Mouse (Mus musculus): ENCODE measurements around the gene Pcgf3.
"Not testable (repeated sequence)": the region's sequence is repeated elsewhere in the genome, so short reads cannot be mapped to it uniquely, and the experiment has no call there.

The Pcgf3 gene

DNA sequence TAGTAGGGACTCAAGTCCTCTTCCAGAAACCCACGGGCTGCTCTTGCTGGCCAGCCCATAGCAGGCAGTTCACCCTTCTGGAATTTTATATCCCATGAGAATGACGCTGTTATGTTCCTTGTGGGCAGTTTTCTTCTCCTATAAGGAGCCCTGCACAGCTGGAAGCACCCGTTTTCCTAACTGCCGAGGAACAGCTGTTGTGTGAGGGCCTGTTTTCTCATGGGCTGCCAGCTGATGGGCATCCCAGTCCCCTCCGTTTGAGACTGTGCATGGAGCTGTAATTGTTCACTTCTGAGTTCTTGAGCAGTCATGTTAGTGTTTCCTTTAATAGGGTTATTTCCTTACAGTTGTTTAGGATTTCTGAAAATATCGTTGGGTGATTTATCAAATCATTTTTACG, 8.6 kb downstream of the Pcgf3 start:
- no peak for DNase-seq (ENCODE audit: low spot score)

DNA sequence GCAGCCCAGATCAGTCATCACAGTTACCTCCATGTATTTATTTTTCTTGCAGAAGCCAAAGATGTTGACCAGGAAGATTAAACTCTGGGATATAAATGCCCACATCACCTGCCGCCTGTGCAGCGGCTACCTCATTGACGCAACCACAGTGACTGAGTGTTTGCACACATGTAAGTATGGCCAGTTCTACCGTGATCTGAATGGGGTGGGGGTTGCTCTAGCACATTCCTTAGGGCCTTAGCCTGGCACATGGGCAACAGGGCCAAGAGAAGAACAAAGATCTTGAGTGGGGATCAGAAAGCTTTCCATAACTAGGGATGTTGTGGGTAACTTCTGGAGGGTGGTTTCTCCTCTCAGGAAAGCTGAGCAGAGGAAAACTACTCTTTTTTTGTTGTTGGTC, 12.7 kb downstream of the Pcgf3 start:
- DNase-seq (ENCODE audit: low spot score) = no peak

DNA sequence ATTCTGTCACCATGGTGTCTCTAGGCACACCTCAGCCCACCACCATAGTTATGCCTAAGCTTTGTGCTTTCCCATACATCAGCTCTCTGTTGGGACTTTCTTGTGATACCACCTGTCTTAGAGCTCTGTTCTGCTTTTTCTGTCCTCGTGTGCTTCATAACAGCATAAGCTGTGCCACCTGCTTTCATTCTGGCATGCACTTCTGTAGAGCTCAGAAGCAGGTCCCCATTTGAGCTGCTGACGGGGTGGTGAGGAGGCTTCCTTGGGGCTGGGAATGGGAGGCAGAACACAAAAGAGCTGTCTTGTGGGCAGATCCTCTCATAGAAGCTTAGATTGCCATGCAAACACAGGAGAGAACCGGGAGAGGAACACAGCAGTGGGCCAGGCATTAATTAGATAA, 14.9 kb downstream of the Pcgf3 start:
- DNase-seq (ENCODE audit: low spot score) = no peak

GRCm38 (mm10) chr5:108483006-108483405, 22.0 kb downstream of the Pcgf3 start:
- DNase-seq (ENCODE audit: low spot score) = no peak

DNA sequence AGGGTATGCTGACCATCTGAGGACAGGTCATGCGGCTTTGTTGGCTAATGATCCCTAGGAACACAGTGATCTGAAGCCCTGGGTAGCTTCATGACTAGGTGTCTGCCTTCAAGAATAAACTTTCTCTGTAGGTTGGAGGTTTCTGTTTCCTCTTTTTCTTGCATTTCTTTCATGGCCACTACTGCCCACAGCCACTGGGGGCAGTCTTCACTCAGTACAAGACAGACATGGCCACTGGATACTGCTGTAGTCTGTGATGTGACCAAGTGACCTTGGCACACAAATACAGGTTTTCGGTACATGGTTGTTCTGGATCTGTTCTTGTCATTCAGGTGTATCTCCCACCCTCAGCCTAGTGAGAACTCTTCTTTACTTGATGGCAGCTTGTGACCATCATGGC, 24.2 kb downstream of the Pcgf3 start:
- DNase-seq (ENCODE audit: low spot score) = peak; percentile 51

DNA sequence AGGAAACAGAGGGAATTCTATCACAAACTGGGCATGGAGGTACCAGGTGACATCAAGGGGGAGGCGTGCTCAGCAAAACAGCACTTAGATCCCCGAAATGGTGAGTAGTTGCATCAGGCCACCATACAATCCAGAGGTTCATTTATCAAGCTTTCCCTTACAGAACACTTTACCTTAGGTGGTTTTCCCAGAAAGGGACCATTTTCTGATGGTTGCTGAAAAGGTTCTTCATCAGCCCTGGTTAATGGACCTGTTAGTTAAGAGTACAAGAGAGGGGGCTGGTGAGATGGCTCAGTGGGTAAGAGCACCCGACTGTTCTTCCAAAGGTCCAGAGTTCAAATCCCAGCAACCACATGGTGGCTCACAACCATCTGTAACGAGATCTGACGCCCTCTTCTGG, 25.1 kb downstream of the Pcgf3 start:
- DNase-seq (ENCODE audit: low spot score) = not testable (repeated sequence)

DNA sequence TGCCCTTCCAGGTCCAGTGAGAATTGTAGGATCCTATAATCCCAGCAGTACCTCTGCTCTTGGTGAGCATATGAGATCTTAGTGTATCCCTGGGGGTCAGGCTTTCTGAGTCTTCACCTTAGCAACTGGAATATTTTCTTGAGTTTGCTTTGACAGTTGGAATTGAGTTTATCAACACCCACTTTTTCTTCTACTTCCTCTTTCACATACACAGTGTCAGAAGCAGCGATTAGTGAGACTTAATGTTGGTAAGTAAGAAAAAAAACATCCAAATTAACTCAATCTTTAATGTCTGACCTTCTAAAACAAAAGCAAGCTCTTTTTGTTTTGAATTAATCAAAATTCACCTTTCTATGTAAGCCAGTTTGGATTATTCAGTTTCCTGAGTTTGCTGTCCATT, 40.5 kb downstream of the Pcgf3 start:
- no peak for DNase-seq (ENCODE audit: low spot score)

DNA sequence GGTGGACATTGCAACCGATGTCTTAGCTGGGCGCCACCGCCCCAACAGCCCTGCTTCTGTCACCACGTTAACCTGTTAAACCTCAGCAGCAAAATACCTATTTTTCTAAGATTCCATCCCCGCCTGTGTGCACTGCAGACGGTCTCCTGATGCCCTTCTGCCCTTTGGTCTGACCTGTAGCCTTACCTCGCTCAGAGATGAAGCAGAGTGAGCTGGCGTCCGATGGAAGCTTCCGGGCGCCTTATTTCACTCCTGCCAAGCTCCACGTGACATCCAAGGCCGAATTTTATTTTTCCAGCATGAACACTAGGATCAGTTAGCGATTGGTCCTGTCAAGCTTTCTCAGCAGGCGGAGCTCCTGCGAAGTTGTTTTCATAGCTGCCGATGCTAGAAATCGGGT, 41.3 kb downstream of the Pcgf3 start:
- DNase-seq (ENCODE audit: low spot score) = no peak

DNA sequence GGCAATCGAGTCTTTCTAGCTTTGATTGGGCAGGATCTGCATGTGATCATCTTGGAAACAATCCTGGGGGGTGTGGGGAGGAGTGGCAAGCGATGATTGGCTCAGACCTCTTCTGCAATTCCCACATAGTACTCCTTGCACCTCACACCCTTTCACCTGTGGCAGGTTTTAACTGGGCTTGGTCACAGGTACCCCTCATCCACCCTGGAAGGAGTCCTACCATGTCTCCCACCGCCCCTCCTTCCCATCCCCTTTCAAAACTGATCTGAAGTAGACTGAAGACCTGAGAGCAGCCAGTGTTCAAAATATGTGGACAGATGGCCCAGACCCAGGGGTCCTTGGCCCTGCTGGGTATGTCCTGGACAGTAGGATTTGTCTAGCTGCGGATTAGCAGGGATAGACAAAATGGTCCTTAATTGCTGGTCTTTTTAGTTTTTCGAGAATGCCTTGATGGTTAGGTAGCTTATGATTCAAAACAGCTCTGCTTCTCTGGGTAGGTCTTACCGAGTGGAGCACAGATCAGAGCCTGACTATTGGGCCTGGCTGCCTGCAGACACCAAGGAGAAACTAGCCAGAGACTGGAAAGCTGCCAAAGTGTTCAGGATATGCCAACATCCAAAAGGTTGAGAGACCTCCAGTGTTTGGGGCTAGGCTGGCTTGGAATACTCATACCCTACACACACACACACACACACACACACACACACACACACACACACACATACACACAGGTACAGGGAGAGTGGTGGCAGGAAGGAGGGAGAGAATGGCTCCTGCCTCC, 54.7 kb downstream of the Pcgf3 start:
- no peak for DNase-seq (ENCODE audit: low spot score)

- DNase-seq (ENCODE audit: low spot score) = no peak
These were observed 55.6 kb downstream of the Pcgf3 start for GRCm38 (mm10) chr5:108516655-108517054.

DNA sequence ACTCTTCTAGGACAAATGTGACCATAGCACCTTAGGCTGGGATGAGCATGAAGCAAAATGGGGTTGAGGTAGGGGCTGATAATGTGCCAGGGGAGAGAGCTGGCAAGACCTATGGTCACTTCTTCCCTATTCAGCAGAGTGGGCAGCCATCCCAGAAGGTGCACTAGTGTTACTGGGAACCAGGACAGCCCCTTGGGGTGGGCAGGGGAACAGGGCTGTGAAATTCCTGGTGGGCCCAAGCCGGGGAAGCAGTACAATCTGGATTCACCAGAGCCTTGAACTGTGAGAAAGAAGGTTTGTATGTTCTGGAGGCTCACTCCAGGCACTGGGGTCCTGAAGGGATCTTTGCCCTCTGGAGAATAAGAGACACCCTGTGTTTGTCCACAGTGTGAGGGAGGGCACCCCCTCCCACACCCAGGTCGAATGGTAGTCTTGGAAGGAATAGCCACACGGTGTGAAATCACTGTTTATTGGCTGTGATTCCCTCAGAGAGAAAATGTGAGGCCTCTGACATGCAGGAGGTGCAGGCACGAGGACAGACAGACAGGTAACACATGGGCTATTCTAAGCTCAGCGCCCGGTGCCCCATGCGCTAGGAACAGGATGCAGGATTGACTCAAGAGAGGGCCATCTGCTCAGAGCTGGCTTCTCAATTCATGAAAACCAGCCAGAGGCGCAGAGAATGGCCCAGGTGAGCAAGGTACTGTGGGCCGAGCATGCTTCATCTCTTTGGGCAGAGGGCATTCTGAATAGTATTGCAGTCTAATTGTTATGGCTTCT, 57.3 kb downstream of the Pcgf3 start:
- no peak for DNase-seq (ENCODE audit: low spot score)

GRCm38 (mm10) chr5:108518951-108519350, 57.9 kb downstream of the Pcgf3 start:
- DNase-seq (ENCODE audit: low spot score) = no peak

DNA sequence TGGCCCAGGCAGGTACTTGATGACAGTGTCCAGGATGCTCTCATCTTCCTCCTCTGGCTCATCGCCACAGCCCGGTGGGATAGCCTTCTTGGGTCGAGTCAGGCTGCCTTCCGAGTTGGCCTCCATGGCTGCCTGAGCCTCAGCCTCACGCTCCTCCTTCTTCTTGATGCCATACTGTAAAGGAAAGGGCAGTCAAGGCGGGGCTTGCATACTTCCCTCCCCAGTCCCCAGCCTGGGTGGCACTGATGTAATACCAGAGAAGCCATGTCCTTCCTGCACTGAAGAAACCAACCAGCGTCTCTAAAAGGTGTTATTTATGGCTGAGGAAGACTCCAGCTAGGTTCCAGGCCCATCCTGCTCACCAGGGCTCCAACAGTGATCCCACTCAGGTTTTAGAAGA, 59.1 kb downstream of the Pcgf3 start:
- DNase-seq (ENCODE audit: low spot score) = no peak

DNA sequence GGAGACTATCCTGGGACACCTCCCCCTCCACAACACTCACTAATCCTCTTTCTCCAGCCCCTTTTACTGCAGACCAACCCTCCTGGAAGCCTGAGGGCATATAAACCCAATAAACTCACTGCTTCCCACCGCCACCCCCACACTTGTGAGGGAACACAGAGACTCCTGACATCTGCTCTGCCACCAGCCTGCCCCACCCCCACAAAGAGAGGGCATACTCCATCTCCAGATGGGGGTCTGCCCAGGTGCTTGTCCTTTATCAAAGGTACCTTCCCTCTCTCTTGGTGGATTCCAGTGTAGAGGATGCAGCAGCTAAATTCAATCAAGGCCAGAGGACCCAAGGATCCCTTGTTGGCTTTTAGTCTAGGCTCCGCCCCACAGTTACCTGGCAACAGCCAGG, 60.0 kb downstream of the Pcgf3 start:
- no peak for DNase-seq (ENCODE audit: low spot score)

DNA sequence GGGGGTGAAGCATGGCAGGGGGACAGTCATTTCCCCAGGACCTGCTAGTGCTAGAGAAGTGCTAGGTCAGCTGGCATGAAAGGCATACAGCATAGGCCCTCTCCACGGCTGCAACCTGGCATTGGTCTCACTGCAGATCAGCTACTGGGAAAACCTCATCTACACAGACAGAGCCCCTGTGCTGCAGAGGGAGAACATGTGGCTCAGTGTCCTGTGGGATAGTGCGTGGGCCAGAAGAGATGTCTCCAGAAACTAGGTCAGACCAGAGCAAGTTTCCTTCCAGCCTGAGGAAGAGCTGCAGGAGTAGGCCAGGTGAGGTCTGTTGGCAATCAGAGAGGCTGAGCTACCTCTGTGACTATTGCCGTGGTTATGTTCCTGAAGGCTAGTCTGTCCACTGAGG, 60.9 kb downstream of the Pcgf3 start:
- no peak for DNase-seq (ENCODE audit: low spot score)

DNA sequence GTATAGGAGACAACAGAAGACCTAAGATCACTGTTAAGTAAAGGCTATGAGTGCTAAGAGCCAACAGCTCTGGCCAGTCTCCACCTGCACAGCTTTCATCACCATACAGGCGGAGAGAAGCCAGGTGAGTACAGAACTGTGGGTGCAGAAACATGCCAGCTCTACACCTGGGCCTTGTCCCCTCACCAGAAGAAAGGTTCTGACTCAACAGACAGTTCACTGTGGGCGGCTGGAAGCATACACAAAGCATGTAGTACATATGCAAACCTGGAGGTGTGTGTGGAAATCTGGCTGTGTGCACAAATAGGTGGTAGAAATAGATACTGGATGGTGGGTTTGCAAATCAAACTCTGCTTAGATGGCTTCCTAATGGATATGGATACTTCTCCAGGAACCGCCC, 61.6 kb downstream of the Pcgf3 start:
- DNase-seq (ENCODE audit: low spot score) = no peak

DNA sequence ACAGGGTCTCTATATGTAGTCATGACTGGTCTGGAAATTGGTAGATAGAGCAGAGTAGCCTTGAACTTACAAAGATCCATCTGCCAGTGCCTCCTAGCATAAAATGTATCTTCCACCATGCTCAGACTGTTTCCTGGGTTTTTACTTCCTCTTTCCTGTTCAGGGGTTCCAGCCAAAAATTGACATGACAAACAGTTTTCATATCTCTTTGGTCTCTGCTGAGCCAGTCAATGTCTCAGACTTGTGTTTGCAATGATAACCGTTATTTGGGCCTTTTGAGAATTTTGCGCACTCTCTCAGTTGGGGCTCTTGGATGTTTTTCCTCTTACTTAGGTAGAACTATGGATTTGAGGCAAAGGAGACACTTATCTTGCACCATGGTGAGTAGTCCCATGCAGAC, 73.2 kb downstream of the Pcgf3 start:
- DNase-seq (ENCODE audit: low spot score) = no peak

DNA sequence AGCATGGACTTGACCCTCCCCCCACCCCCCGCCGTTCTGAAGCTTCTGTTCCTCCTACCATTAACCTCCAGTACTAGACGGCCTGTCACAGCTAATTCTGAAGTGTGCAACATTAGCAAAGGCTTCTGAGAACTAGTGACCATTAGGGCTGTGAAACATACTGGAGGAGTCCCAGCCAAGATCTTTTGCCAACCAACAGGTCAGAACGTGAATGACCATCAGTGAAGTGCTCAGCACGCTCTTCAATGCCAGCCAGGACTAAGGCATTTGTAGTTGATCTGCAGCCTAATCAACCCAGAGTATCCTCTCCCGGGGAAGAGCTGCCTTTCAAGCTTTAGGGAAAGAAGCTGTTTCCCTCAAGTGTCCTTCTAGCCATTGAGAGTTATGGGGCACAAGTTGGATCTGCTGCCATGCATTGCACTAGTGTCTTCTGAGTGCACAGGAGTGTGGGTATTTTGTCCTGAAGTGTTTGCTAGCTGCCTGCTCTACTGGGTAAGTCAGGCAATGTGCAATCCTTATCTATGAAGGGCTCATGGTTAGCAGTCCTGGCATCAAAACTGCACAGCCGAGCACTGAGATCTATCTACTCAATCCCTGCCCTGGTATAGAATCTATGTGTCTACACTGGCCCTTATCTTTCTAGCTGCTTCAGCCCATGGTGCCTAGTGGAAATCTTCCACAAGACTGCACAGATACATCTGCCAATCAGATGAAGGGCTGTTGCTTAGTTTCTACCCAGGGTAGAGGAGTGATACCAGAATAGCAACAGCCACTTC, 82.7 kb downstream of the Pcgf3 start:
- no peak for DNase-seq (ENCODE audit: low spot score)

DNA sequence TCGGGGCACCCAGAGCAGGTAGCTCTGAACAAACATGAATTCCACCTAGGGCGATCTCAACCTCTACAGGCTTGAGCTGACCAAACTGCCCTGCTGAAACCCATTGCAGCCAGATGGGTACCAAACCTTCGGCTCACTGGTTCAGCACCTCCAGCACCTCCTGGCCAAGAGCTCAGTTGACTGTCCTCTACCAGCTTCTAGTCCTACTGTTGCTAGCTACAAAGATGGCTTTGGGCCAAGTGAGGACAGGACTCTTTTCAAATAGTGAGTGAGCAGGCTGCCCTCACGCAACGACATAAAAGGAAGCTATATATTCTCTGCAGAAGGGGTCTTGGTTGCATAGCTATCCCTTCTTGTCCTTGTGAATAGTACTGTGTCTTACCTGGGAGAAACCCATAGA, 86.6 kb downstream of the Pcgf3 start:
- DNase-seq (ENCODE audit: low spot score) = no peak

DNA sequence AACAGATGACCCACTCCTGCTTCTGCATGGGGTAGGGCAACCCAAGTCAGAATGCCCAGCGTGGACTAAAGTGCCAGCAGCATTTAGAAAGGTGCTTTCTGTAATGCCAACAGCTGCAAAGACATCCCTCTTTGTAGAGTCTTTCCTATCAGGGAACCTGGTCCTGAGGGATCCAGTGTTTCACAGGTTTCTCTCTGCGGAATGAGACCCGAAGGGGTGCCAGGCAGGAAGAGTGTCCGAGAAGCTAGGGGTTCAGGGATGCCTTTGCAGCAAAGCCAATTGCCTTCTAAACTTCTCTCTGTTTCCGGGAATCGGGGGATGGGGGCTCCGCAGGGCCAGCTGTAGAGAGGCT, 88.1 kb downstream of the Pcgf3 start:
- DNase-seq (ENCODE audit: low spot score) = no peak

- DNase-seq (ENCODE audit: low spot score) = peak; percentile 84
These were observed 88.6 kb downstream of the Pcgf3 start, which contains the start of gene Cplx1 for GRCm38 (mm10) chr5:108549489-108550206. TSS of gene Cplx1 (minus strand) at chr5:108550024.

DNA sequence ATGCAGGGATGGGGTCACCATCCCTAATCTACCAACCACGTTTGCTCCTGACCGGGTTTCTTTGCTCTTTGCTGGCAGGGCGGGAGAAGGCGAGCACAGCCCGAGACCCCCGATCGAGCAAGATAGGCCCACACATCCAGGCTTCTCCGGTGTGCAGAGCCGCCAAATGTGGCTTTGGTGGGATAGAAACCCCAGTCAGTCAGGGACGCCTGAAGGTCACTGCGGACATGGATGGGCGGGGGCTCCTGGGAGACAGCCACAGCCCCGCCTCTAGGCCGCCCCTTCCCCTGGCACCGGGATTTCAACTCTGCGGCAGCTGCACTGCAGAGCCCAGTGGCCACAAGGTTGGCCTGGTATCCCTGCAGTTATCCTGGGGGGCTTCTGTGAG, 89.2 kb downstream of the Pcgf3 start:
- peak; percentile 20 for DNase-seq (ENCODE audit: low spot score)

Measured in embryo, embryonic 10.5 days (tissue).